Mouse (Mus musculus): ENCODE data around the gene Cnpy1. TPM values are rescaled to one million over a fixed set of nuclear protein-coding genes. Genes with fewer than 3 reads are reported as not detected.

The Cnpy1 gene
- polyA plus RNA-seq, 1 experiment from 2014 or later = 0.54 TPM

Other genes with a start within 250 kb of the Cnpy1 start
- 222 and 228 TPM in 2 replicates for gene Insig1, start 174.4 kb downstream of the Cnpy1 start, polyA plus RNA-seq (2015; fragmentation: Nextera tagmentation; extraction: Ambion mirVana)
- gene En2, start 80.1 kb downstream of the Cnpy1 start, polyA plus RNA-seq (2015; fragmentation: Nextera tagmentation; extraction: Ambion mirVana) = not detected in 2 replicates
- gene Rbm33, start 71.3 kb upstream of the Cnpy1 start, polyA plus RNA-seq (2015; fragmentation: Nextera tagmentation; extraction: Ambion mirVana) = 9.9 and 10.0 TPM in 2 replicates
- gene Shh, start 221.4 kb upstream of the Cnpy1 start, polyA plus RNA-seq (2015; fragmentation: Nextera tagmentation; extraction: Ambion mirVana) = 6.3 and 8.6 TPM in 2 replicates